Comparison of ENCODE assay signal across 19 mouse cellular contexts in genomic region chr10:93751302-93751701, GRCm38 (mm10).
DNase-seq lines count a peak whose midpoint lies in the region; ATAC-seq lines count a peak whose summit lies in the region.
"Had no signal": no experiment of that assay in that cellular context is flagged by ENCODE, and none has a peak within 500 bp of the region (broad histone marks: within the 10 kb centered on the region; RNA-seq: fewer than 3 reads in every experiment).

No protein-coding gene starts in this region.

- no peak overlapping the region for H3K9ac ChIP-seq in hindbrain, embryonic 11.5 days (ENCODE audit: low read depth, low read length)
- H3K9ac ChIP-seq in midbrain, embryonic 11.5 days (ENCODE audit: low read length), result no peak overlapping the region
- H3K9ac ChIP-seq in neural tube, embryonic 12.5 days, result no peak overlapping the region
- H3K9ac ChIP-seq: embryonic facial prominence, embryonic 12.5 days; forebrain, postnatal 0 days; heart, embryonic 15.5 days; liver, embryonic 15.5 days had no signal

- no peak overlapping the region for H3K4me3 ChIP-seq in hindbrain, embryonic 11.5 days (ENCODE audit: low read depth, low read length)
- no peak overlapping the region for H3K4me3 ChIP-seq in midbrain, embryonic 11.5 days (ENCODE audit: low read depth, low read length)
- no peak overlapping the region for H3K4me3 ChIP-seq in neural tube, embryonic 12.5 days
- H3K4me3 ChIP-seq: embryonic facial prominence, embryonic 12.5 days; heart, adult 2 months; heart, embryonic 15.5 days; liver, embryonic 15.5 days had no signal

- 42% methylated on average over 14 of the region's 14 CpGs for WGBS in hindbrain, embryonic 11.5 days
- WGBS in midbrain, embryonic 11.5 days, result 57% methylated on average over 14 of the region's 14 CpGs
- 24% methylated on average over 14 of the region's 14 CpGs for WGBS in neural tube, embryonic 12.5 days

- no peak overlapping the region for H3K27ac ChIP-seq in hindbrain, embryonic 11.5 days (ENCODE audit: low read depth, low read length)
- no peak overlapping the region for H3K27ac ChIP-seq in midbrain, embryonic 11.5 days (ENCODE audit: low read depth, low read length)
- no peak overlapping the region for H3K27ac ChIP-seq in neural tube, embryonic 12.5 days
- H3K27ac ChIP-seq: embryonic facial prominence, embryonic 12.5 days; heart, adult 2 months; heart, embryonic 15.5 days; liver, embryonic 15.5 days had no signal

- no peaks in the 10 kb centered on the region for H3K4me1 ChIP-seq in hindbrain, embryonic 11.5 days (replicated peaks; ENCODE audit: control insufficient read depth, insufficient read depth, low read length)
- peaks cover 2% of the 10 kb centered on the region; the same call in 1 of the 2 replicates for H3K4me1 ChIP-seq in midbrain, embryonic 11.5 days (ENCODE audit: control insufficient read depth, insufficient read depth, low read length)
- peaks cover 18% of the 10 kb centered on the region; the same call in 1 of the 2 replicates for H3K4me1 ChIP-seq in neural tube, embryonic 12.5 days
- H3K4me1 ChIP-seq: embryonic facial prominence, embryonic 12.5 days; heart, embryonic 15.5 days had no signal

- H3K36me3 ChIP-seq in hindbrain, embryonic 11.5 days (ENCODE audit: control insufficient read depth, insufficient read depth, low read length), result no peaks in the 10 kb centered on the region
- no peaks in the 10 kb centered on the region for H3K36me3 ChIP-seq in midbrain, embryonic 11.5 days (ENCODE audit: control insufficient read depth, insufficient read depth, low read length)
- H3K36me3 ChIP-seq in neural tube, embryonic 12.5 days, result no peaks in the 10 kb centered on the region
- H3K36me3 ChIP-seq: embryonic facial prominence, embryonic 12.5 days; heart, embryonic 15.5 days; liver, embryonic 15.5 days had no signal

- no peaks in the 10 kb centered on the region for H3K27me3 ChIP-seq in hindbrain, embryonic 11.5 days (ENCODE audit: control insufficient read depth, insufficient read depth, low read length)
- H3K27me3 ChIP-seq in midbrain, embryonic 11.5 days (ENCODE audit: control insufficient read depth, insufficient read depth, low read length), result no peaks in the 10 kb centered on the region
- no peaks in the 10 kb centered on the region for H3K27me3 ChIP-seq in neural tube, embryonic 12.5 days (replicated peaks)
- H3K27me3 ChIP-seq: embryonic facial prominence, embryonic 12.5 days; heart, embryonic 15.5 days; liver, embryonic 15.5 days had no signal

- ATAC-seq in hindbrain, embryonic 11.5 days (ENCODE audit: low FRiP score), result peak; percentile 79
- ATAC-seq in midbrain, embryonic 11.5 days (ENCODE audit: low FRiP score), result peak; percentile 69
- peak; percentile 74 for ATAC-seq in neural tube, embryonic 12.5 days (ENCODE audit: low FRiP score, low read depth)
- ATAC-seq: forebrain, postnatal 0 days; lung, postnatal 0 days had no signal

- H3K4me2 ChIP-seq in hindbrain, embryonic 11.5 days (replicated peaks; ENCODE audit: low read depth, low read length), result no peak overlapping the region
- no peak overlapping the region for H3K4me2 ChIP-seq in midbrain, embryonic 11.5 days
- H3K4me2 ChIP-seq in neural tube, embryonic 12.5 days (replicated peaks), result peak overlapping the region; percentile 12; the same call in 1 of the 2 replicates
- H3K4me2 ChIP-seq: embryonic facial prominence, embryonic 12.5 days; heart, embryonic 15.5 days; liver, embryonic 15.5 days had no signal

- no peaks in the 10 kb centered on the region for H3K9me3 ChIP-seq in hindbrain, embryonic 11.5 days (ENCODE audit: control insufficient read depth, low read length)
- H3K9me3 ChIP-seq in midbrain, embryonic 11.5 days (ENCODE audit: control insufficient read depth, low read length), result no peaks in the 10 kb centered on the region
- no peaks in the 10 kb centered on the region for H3K9me3 ChIP-seq in neural tube, embryonic 12.5 days
- H3K9me3 ChIP-seq: embryonic facial prominence, embryonic 12.5 days; heart, embryonic 15.5 days; liver, embryonic 15.5 days had no signal

- DNase-seq in embryo, embryonic 10.5 days (ENCODE audit: low spot score), result peak; percentile 75
- peak; percentile 69 for DNase-seq in hindbrain, embryonic 11.5 days (ENCODE audit: low spot score)
- peak; percentile 86 for DNase-seq in midbrain, embryonic 11.5 days (ENCODE audit: low spot score, missing footprints)
- DNase-seq in layer of hippocampus, postnatal 10 days (ENCODE audit: low spot score in 2 of 2), result no peak
- no peak for DNase-seq in thymus, postnatal 10 days (ENCODE audit: low spot score in 2 of 2)
- no peak for DNase-seq in frontal cortex, adult 2 months (ENCODE audit: extremely low spot score in 1 of 2, low spot score in 1 of 2)
- DNase-seq: cerebellum, adult 9-11 months; forebrain, postnatal 0 days; heart, adult 2 months; kidney, adult 8-10 months; kidney, postnatal 36 days; retina, postnatal 1 day; right cerebral cortex, postnatal 4 days; thymus, postnatal 4 days had no signal

Comparison
In these comparisons a context has a peak if more than half of its experiments do, and no peak if none do; other contexts are left out.
1. DNase-seq: peak in embryo, embryonic 10.5 days (single experiment), hindbrain, embryonic 11.5 days (single experiment) and midbrain, embryonic 11.5 days (single experiment); none in layer of hippocampus, postnatal 10 days (0 of 2), thymus, postnatal 10 days (0 of 2) and frontal cortex, adult 2 months (0 of 2).
2. Peak in every context shown above with its lines, with median percentiles within 50 percentile points of each other: ATAC-seq.